In genomic region chr3:55816638-55817375, GRCm38 (mm10) we compare ENCODE assay signal across 12 mouse cellular contexts. TPM values are rescaled to one million over a fixed set of nuclear protein-coding genes. Genes with fewer than 3 reads are reported as not detected.
DNase-seq lines count a peak whose midpoint lies in the region; ATAC-seq lines count a peak whose summit lies in the region.
"Had no signal": no experiment of that assay in that cellular context is flagged by ENCODE, and none has a peak within 500 bp of the region (broad histone marks: within the 10 kb centered on the region; RNA-seq: fewer than 3 reads in every experiment).

No protein-coding gene starts in this region.

- no peak for DNase-seq in cerebellum, adult 8-10 months
- peak; percentile 25 for DNase-seq in layer of hippocampus, adult 9-11 months
- no peak for DNase-seq in layer of hippocampus, adult 8-10 months (ENCODE audit: low spot score in 2 of 2)
- no peak for DNase-seq in T-cell, adult 2 months (ENCODE audit: low spot score)
- no peak for DNase-seq in urinary bladder, adult 2 months (ENCODE audit: low spot score)
- DNase-seq: adrenal gland, adult 8-10 months; B cell, adult 2 months had no signal

- no peaks in the 10 kb centered on the region for H3K27me3 ChIP-seq in limb, embryonic 13.5 days
- H3K27me3 ChIP-seq: stomach, embryonic 15.5 days had no signal

- WGBS in limb, embryonic 13.5 days = 34% methylated on average over 6 of the region's 6 CpGs

- 0 out of 2 replicates have a peak overlapping the region, but pooled peaks have one; percentile 7 for H3K4me2 ChIP-seq in limb, embryonic 13.5 days (replicated peaks)
- H3K4me2 ChIP-seq: stomach, embryonic 15.5 days had no signal

- H3K27ac ChIP-seq in limb, embryonic 13.5 days = peak overlapping the region; percentile 59
- H3K27ac ChIP-seq: layer of hippocampus, adult 2 months; stomach, embryonic 15.5 days had no signal

- no peak overlapping the region for H3K4me3 ChIP-seq in limb, embryonic 13.5 days
- H3K4me3 ChIP-seq: layer of hippocampus, adult 2 months; stomach, embryonic 15.5 days had no signal

- peaks cover 5% of the 10 kb centered on the region; the same call in 1 of the 2 replicates for H3K36me3 ChIP-seq in limb, embryonic 13.5 days
- H3K36me3 ChIP-seq: stomach, embryonic 15.5 days had no signal

- H3K9me3 ChIP-seq in limb, embryonic 13.5 days = no peaks in the 10 kb centered on the region
- H3K9me3 ChIP-seq: stomach, embryonic 15.5 days had no signal

- H3K4me1 ChIP-seq in limb, embryonic 13.5 days = peaks cover 28% of the 10 kb centered on the region
- H3K4me1 ChIP-seq: stomach, embryonic 15.5 days had no signal

- H3K9ac ChIP-seq in limb, embryonic 13.5 days = no peak overlapping the region
- H3K9ac ChIP-seq: stomach, embryonic 15.5 days had no signal

- peak; percentile 66 for ATAC-seq in cerebellum, adult (ENCODE audit: insufficient number of reproducible peaks, low FRiP score, low TSS enrichment)
- peak; percentile 99 for ATAC-seq in common myeloid progenitor, adult 5-6 weeks (replicated peaks; ENCODE audit: low read depth, poor library complexity, severe bottlenecking)
- ATAC-seq in limb, embryonic 13.5 days (ENCODE audit: low FRiP score, low read depth) = no peak

RNA-seq across cellular contexts. Expression of gene Mab21l1, which starts 34.5 kb away (rescaled TPM):
- 1 to 10 TPM; 1.8 to 2.8 (median 2.2) TPM for total RNA-seq in layer of hippocampus, adult 8-10 months (2022)
- not detected in 2 replicates for total RNA-seq in common myeloid progenitor, adult 5-6 weeks (2017)
- 44.2 and 46.8 TPM in 2 replicates for polyA plus RNA-seq in limb, embryonic 13.5 days (2015; fragmentation: Nextera tagmentation; extraction: Ambion mirVana)
- polyA plus RNA-seq in urinary bladder, adult 2 months (2012; rRNA removed) = 0.50 and 0.53 TPM in 2 replicates
